Mouse (Mus musculus) heart, embryonic 16.5 days (tissue): Measurements from ENCODE around the gene Smagp. TPM values are rescaled to one million over a fixed set of nuclear protein-coding genes. Genes with fewer than 3 reads are reported as not detected.
"Not testable (repeated sequence)": the region's sequence is repeated elsewhere in the genome, so short reads cannot be mapped to it uniquely, and the experiment has no call there.

ENCODE experiments used
- ATAC-seq: fragments of 200-750 bp; cut with Nextera tagmentation; replicated peaks from 2 replicates; pipeline ENCODE4 v1.8.0; 2017; ENCODE audit warnings: moderate number of reproducible peaks; ENCODE audit not compliant: insufficient read depth, low FRiP score; ENCODE audit errors: extremely low read depth
- H3K27ac ChIP-seq: fragments of 300-500 bp; sonication (generic); 2 replicates; pipeline ENCODE4 v1.5.1; 2014; ENCODE audit warnings: mild to moderate bottlenecking, low read length, control low read depth, moderate library complexity
- H3K27me3 ChIP-seq: fragments of 300-500 bp; sonication (generic); 2 replicates; pipeline ENCODE4 v1.6.1; 2014; ENCODE audit warnings: low read length, mixed read lengths; ENCODE audit not compliant: control insufficient read depth, insufficient read depth
- H3K36me3 ChIP-seq: fragments of 300-500 bp; sonication (generic); 2 replicates; pipeline ENCODE4 v1.6.1; 2014; ENCODE audit not compliant: control insufficient read depth, insufficient read depth
- H3K4me1 ChIP-seq: fragments of 300-500 bp; sonication (generic); 2 replicates; pipeline ENCODE4 v1.6.1; 2014; ENCODE audit warnings: low read length, mixed read lengths; ENCODE audit not compliant: control insufficient read depth, insufficient read depth
- H3K4me2 ChIP-seq: fragments of 300-500 bp; sonication (generic); 2 replicates; pipeline ENCODE4 v1.6.1; 2014; ENCODE audit warnings: low read depth, mild to moderate bottlenecking, control low read depth, low read length
- H3K4me3 ChIP-seq: fragments of 300-500 bp; sonication (generic); 2 replicates; pipeline ENCODE4 v1.5.1; 2014; ENCODE audit warnings: mild to moderate bottlenecking, control low read depth, low read length
- H3K9ac ChIP-seq: fragments of 300-500 bp; sonication (generic); 2 replicates; pipeline ENCODE4 v1.6.1; 2014; ENCODE audit warnings: low read length, control low read depth
- H3K9me3 ChIP-seq: fragments of 300-500 bp; sonication (generic); replicated peaks from 2 replicates; pipeline ENCODE4 v1.6.1; 2016; ENCODE audit warnings: low read length; ENCODE audit not compliant: control insufficient read depth
- WGBS: fragments of 180-500 bp; shearing (Covaris S2); extraction: QIAGEN DNeasy Blood & Tissue Kit; methylation state at CpG from one replicate; pipeline ENCODE4 v1.1.7; 2014; 5-methylcytosine and 5-hydroxymethylcytosine counted together
- polyA plus RNA-seq: library from polyadenylated mRNA; unstranded; fragments of >200 nt; fragmentation: Nextera tagmentation; extraction: Ambion mirVana; gene quantifications from 2 replicates; pipeline ENCODE4 v1.2.1, GENCODE M21; 2015

Gene Smagp
- polyA plus RNA-seq, 1 experiment from 2014 or later = 16.9 TPM

GRCm38 (mm10) chr15:100614218-100614995 lies 22.3 kb downstream of the Smagp start:
- peak overlapping the region; percentile 96 for H3K4me3 ChIP-seq
- peaks cover 17% of the 10 kb centered on the region for H3K4me1 ChIP-seq
- no peaks in the 10 kb centered on the region for H3K9me3 ChIP-seq
- peaks cover 19% of the 10 kb centered on the region for H3K36me3 ChIP-seq
- H3K27ac ChIP-seq = peak overlapping the region; percentile 86
- no peaks in the 10 kb centered on the region for H3K27me3 ChIP-seq
- ATAC-seq = peak; percentile 0; the same call in 1 of the 2 replicates
- H3K4me2 ChIP-seq = peak overlapping the region; percentile 89
- peak overlapping the region; percentile 83 for H3K9ac ChIP-seq
- 10% methylated on average over 43 of the region's 43 CpGs for WGBS

- no peak overlapping the region for H3K27ac ChIP-seq
- H3K9ac ChIP-seq = peak overlapping the region; percentile 42; the same call in 1 of the 2 replicates
- H3K4me3 ChIP-seq = peak overlapping the region; percentile 40
- no peaks in the 10 kb centered on the region for H3K9me3 ChIP-seq
- peaks cover 13% of the 10 kb centered on the region for H3K36me3 ChIP-seq
- no peak for ATAC-seq
- WGBS = 9% methylated on average over 16 of the region's 16 CpGs
- H3K27me3 ChIP-seq = no peaks in the 10 kb centered on the region
- H3K4me1 ChIP-seq = peaks cover 17% of the 10 kb centered on the region
- peak overlapping the region; percentile 61 for H3K4me2 ChIP-seq
Measured at GRCm38 (mm10) chr15:100613584-100613983, 23.2 kb downstream of the Smagp start.

DNA sequence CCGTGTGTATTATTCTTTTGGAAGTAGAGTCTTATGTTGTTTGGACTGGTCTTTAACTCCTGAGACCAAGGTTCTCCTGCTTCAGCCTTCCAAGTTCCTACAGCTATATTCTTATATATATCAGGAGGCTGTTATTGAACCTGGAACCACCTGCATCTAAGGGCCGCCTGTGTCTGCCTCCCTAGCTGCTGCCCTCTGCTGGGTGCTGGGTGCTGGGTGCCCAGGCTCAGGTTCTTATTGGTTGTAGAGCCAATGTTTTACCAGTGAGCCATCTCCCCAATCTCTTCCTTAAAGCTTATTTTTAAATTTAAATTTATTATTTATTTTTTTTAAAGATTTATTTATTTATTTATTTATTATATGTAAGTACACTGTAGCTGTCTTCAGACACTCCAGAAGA lies 24.3 kb downstream of the Smagp start:
- no peaks in the 10 kb centered on the region for H3K27me3 ChIP-seq
- no peak for ATAC-seq
- peaks cover 17% of the 10 kb centered on the region for H3K4me1 ChIP-seq
- peaks cover 2% of the 10 kb centered on the region; the same call in 1 of the 2 replicates for H3K36me3 ChIP-seq
- H3K9me3 ChIP-seq = no peaks in the 10 kb centered on the region
- H3K9ac ChIP-seq = no peak overlapping the region
- whole genome bisulfite sequencing = 65% methylated on average over 2 of the region's 2 CpGs
- no peak overlapping the region for H3K27ac ChIP-seq
- H3K4me2 ChIP-seq = no peak overlapping the region
- H3K4me3 ChIP-seq = no peak overlapping the region

GRCm38 (mm10) chr15:100611951-100612350 lies 24.8 kb downstream of the Smagp start:
- H3K36me3 ChIP-seq = peaks cover under 1% of the 10 kb centered on the region; the same call in 1 of the 2 replicates
- no peak for ATAC-seq
- no peaks in the 10 kb centered on the region for H3K9me3 ChIP-seq
- peaks cover 17% of the 10 kb centered on the region for H3K4me1 ChIP-seq
- no peak overlapping the region for H3K27ac ChIP-seq
- 81% methylated on average over 7 of the region's 7 CpGs for WGBS
- no peaks in the 10 kb centered on the region for H3K27me3 ChIP-seq
- H3K9ac ChIP-seq = no peak overlapping the region
- no peak overlapping the region for H3K4me3 ChIP-seq
- no peak overlapping the region for H3K4me2 ChIP-seq

DNA sequence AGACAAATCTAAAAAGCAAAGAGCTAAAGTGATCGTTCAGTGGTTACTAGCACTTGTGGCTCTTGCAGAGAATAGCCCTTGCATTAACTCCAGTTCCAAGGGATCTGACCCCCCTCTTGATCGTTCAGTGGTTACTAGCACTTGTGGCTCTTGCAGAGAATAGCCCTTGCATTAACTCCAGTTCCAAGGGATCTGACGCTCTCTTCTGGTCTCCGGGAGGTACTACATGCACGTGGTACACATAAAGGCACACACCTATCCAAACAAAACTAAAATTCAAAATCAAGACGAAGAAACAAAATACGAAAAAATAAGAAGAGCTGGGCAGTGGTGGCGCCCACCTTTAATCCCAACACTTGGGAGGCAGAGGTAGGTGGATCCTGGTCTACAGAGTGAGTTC lies 30.1 kb downstream of the Smagp start:
- not testable (repeated sequence) for H3K9ac ChIP-seq, H3K4me1 ChIP-seq, H3K27ac ChIP-seq, H3K36me3 ChIP-seq, H3K4me3 ChIP-seq, H3K4me2 ChIP-seq, H3K27me3 ChIP-seq, ATAC-seq, H3K9me3 ChIP-seq
- WGBS = 86% methylated on average over 8 of the region's 8 CpGs

DNA sequence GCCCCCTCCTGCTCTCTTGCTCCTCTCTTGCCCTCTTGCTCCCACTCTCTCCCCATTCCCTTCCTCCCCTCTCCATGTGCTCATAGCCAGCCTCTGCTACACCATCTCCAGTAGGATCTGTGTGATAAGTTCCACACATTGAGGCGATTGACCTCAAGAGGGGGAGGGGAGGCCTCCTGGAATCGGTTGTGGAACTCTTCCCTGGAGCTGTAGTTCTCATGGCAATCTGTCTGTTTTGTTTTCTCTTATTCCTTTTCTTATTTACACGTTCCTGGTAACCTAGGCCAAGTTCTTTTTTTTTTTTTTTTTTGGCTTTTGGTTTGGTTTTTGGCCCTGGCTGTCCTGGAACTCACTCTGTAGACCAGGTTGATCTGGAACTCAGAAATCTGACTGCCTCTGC lies 35.1 kb downstream of the Smagp start:
- no peaks in the 10 kb centered on the region for H3K36me3 ChIP-seq
- H3K27me3 ChIP-seq = peaks cover 8% of the 10 kb centered on the region; the same call in 1 of the 2 replicates
- H3K4me1 ChIP-seq = peaks cover 12% of the 10 kb centered on the region
- H3K9me3 ChIP-seq = no peaks in the 10 kb centered on the region
- ATAC-seq = no peak
- no peak overlapping the region for H3K4me2 ChIP-seq
- H3K9ac ChIP-seq = no peak overlapping the region
- no peak overlapping the region for H3K27ac ChIP-seq
- no peak overlapping the region for H3K4me3 ChIP-seq
- WGBS = 53% methylated on average over 3 of the region's 3 CpGs

DNA sequence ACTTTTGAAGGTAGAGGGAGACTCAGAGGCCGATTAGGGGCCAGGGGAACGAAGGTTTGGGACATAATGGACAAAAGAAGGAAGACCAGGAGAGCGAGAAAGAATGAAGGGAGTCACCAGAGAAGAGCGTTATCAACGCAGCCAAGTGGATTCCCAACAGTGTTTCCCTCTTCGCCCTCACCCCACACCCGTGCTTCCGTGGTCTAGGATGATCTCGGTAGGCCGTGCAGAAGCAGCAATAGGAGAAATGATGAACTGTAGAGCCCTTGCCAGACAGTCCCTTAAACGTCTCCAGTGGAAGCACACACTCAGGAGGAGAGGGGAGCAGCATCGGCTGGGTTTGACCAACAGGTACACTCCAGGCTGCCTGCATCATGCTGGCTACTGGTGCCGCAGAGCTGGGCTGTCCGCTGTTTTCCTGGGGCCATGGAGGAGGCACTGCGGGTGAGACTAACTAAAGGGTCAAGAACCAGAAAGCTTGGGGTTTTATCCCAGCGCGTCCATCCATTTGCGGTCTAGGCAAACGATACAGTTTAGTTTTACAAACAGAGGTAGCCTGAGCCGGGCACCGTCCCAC lies 36.0 kb downstream of the Smagp start:
- WGBS = 27% methylated on average over 21 of the region's 21 CpGs
- peaks cover 12% of the 10 kb centered on the region for H3K4me1 ChIP-seq
- H3K9ac ChIP-seq = no peak overlapping the region; the same call in 1 of the 2 replicates
- H3K36me3 ChIP-seq = no peaks in the 10 kb centered on the region
- peak overlapping the region; percentile 82 for H3K4me3 ChIP-seq
- H3K9me3 ChIP-seq = no peaks in the 10 kb centered on the region
- ATAC-seq = no peak
- peaks cover 8% of the 10 kb centered on the region; the same call in 1 of the 2 replicates for H3K27me3 ChIP-seq
- H3K27ac ChIP-seq = no peak overlapping the region
- peak overlapping the region; percentile 99 for H3K4me2 ChIP-seq

DNA sequence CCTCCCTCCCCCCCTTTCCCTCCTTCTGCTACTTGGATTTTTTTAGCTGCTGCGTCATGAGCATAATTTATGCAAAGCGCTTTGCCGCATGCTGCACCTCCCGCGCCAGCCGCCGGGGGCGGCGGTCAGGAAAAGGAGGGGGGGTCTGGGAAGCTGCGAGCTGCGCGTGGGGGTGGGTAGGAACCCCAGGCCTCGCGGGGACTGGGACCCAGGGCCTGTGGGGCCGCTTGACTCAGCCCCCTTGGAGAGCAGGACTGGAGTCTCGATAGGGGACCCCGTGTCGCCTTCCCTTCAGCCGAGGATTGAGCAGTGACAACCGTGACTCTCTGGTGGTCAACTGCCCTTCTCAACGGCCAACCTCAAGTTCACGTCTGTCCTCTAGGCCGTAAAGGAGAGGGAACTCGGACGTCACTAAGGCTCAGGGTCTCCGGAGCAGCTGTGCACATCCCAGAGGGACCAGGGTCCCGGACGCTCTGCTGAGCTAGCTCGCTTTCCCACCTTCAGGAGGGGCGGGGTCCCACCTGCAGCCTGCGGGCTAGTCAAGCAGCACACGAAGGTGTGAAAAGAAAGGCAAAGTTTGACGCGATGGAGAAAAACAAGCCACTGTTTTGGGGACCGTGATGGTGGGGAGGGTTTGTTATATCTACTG lies 36.6 kb downstream of the Smagp start:
- peaks cover 8% of the 10 kb centered on the region; the same call in 1 of the 2 replicates for H3K27me3 ChIP-seq
- 2% methylated on average over 35 of the region's 35 CpGs for WGBS

More for the DNA sequence above, 36.6 kb downstream of the Smagp start:
- H3K4me2 ChIP-seq = peak overlapping the region; percentile 99
- H3K9me3 ChIP-seq = no peaks in the 10 kb centered on the region
- ATAC-seq = peak; percentile 67
- peak overlapping the region; percentile 79 for H3K27ac ChIP-seq
- H3K4me1 ChIP-seq = peaks cover 12% of the 10 kb centered on the region
- H3K4me3 ChIP-seq = peak overlapping the region; percentile 82
- H3K9ac ChIP-seq = peak overlapping the region; percentile 91
- no peaks in the 10 kb centered on the region for H3K36me3 ChIP-seq
